Mouse (Mus musculus): ENCODE data around the gene Gm20388. TPM values are rescaled to one million over a fixed set of nuclear protein-coding genes. Genes with fewer than 3 reads are reported as not detected.

Gm20388 gene
- polyA plus RNA-seq, 1 experiment: 10.6 TPM

- no peak for TF ChIP-seq CTCF (IDR thresholded peaks at IDR 0.05; ENCODE audit: control insufficient read depth, insufficient read depth, low read length)
- no peak for TF ChIP-seq POLR2A (IDR thresholded peaks at IDR 0.05; ENCODE audit: borderline replicate concordance, control insufficient read depth, low read depth, low read length)
- 60% methylated on average over 13 of the region's 13 CpGs for WGBS
- no peaks in the 10 kb centered on the region for H3K4me1 ChIP-seq (ENCODE audit: control insufficient read depth, insufficient read depth, low read length)
- no peak overlapping the region for H3K27ac ChIP-seq (ENCODE audit: control insufficient read depth, insufficient read depth, low read depth, low read length, poor library complexity)
- H3K4me3 ChIP-seq (replicated peaks; ENCODE audit: control insufficient read depth, low read depth, low read length): no peak overlapping the region
These were observed 3819.3 kb downstream of the Gm20388 start for GRCm38 (mm10) chr8:123729786-123730411.

- Histone ChIP-seq H3K4me3 (replicated peaks; ENCODE audit: control insufficient read depth, low read depth, low read length) (no peak overlapping the region), H3K4me1 (ENCODE audit: control insufficient read depth, insufficient read depth, low read length) (no peaks in the 10 kb centered on the region), H3K27ac (ENCODE audit: control insufficient read depth, insufficient read depth, low read depth, low read length, poor library complexity) (no peak overlapping the region)
- TF ChIP-seq POLR2A (IDR thresholded peaks at IDR 0.05; ENCODE audit: borderline replicate concordance, control insufficient read depth, low read depth, low read length) (no peak), CTCF (IDR thresholded peaks at IDR 0.05; ENCODE audit: control insufficient read depth, insufficient read depth, low read length) (no peak)
- 47% methylated on average over 4 of the region's 4 CpGs for WGBS
These were observed 3821.7 kb downstream of the Gm20388 start for GRCm38 (mm10) chr8:123732332-123732731.

- TF ChIP-seq CTCF (IDR thresholded peaks at IDR 0.05; ENCODE audit: control insufficient read depth, insufficient read depth, low read length): no peak
- no peak for TF ChIP-seq POLR2A (IDR thresholded peaks at IDR 0.05; ENCODE audit: borderline replicate concordance, control insufficient read depth, low read depth, low read length)
- H3K4me1 ChIP-seq (ENCODE audit: control insufficient read depth, insufficient read depth, low read length): no peaks in the 10 kb centered on the region; the same call in 1 of the 2 replicates
- 77% methylated on average over 8 of the region's 8 CpGs for WGBS
- H3K4me3 ChIP-seq (replicated peaks; ENCODE audit: control insufficient read depth, low read depth, low read length): no peak overlapping the region
- no peak overlapping the region for H3K27ac ChIP-seq (ENCODE audit: control insufficient read depth, insufficient read depth, low read depth, low read length, poor library complexity)
These were observed 3823.8 kb downstream of the Gm20388 start for GRCm38 (mm10) chr8:123734486-123734885.

GRCm38 (mm10) chr8:123736974-123737373 is 3826.3 kb downstream of the Gm20388 start:
- no peak overlapping the region for H3K4me3 ChIP-seq (replicated peaks; ENCODE audit: control insufficient read depth, low read depth, low read length)
- TF ChIP-seq POLR2A (IDR thresholded peaks at IDR 0.05; ENCODE audit: borderline replicate concordance, control insufficient read depth, low read depth, low read length): no peak
- no peak for TF ChIP-seq CTCF (IDR thresholded peaks at IDR 0.05; ENCODE audit: control insufficient read depth, insufficient read depth, low read length)
- no peaks in the 10 kb centered on the region; the same call in 1 of the 2 replicates for H3K4me1 ChIP-seq (ENCODE audit: control insufficient read depth, insufficient read depth, low read length)
- WGBS: 78% methylated on average over 9 of the region's 9 CpGs
- no peak overlapping the region for H3K27ac ChIP-seq (ENCODE audit: control insufficient read depth, insufficient read depth, low read depth, low read length, poor library complexity)

GRCm38 (mm10) chr8:123740263-123740662 is 3829.6 kb downstream of the Gm20388 start:
- H3K4me3 ChIP-seq (replicated peaks; ENCODE audit: control insufficient read depth, low read depth, low read length): no peak overlapping the region
- no peaks in the 10 kb centered on the region; the same call in 1 of the 2 replicates for H3K4me1 ChIP-seq (ENCODE audit: control insufficient read depth, insufficient read depth, low read length)
- H3K27ac ChIP-seq (ENCODE audit: control insufficient read depth, insufficient read depth, low read depth, low read length, poor library complexity): no peak overlapping the region
- no peak for TF ChIP-seq POLR2A (IDR thresholded peaks at IDR 0.05; ENCODE audit: borderline replicate concordance, control insufficient read depth, low read depth, low read length)
- no peak for TF ChIP-seq CTCF (IDR thresholded peaks at IDR 0.05; ENCODE audit: control insufficient read depth, insufficient read depth, low read length)
- WGBS: 64% methylated on average over 4 of the region's 4 CpGs

- TF ChIP-seq POLR2A (IDR thresholded peaks at IDR 0.05; ENCODE audit: borderline replicate concordance, control insufficient read depth, low read depth, low read length) (no peak), CTCF (IDR thresholded peaks at IDR 0.05; ENCODE audit: control insufficient read depth, insufficient read depth, low read length) (no peak)
- Histone ChIP-seq H3K4me3 (replicated peaks; ENCODE audit: control insufficient read depth, low read depth, low read length) (no peak overlapping the region), H3K27ac (ENCODE audit: control insufficient read depth, insufficient read depth, low read depth, low read length, poor library complexity) (no peak overlapping the region), H3K4me1 (ENCODE audit: control insufficient read depth, insufficient read depth, low read length) (no peaks in the 10 kb centered on the region; the same call in 1 of the 2 replicates)
- WGBS: 82% methylated on average over 9 of the region's 9 CpGs
These were observed 3830.6 kb downstream of the Gm20388 start for GRCm38 (mm10) chr8:123741232-123741631.

GRCm38 (mm10) chr8:123746488-123746887 is 3835.8 kb downstream of the Gm20388 start:
- Histone ChIP-seq H3K27ac (ENCODE audit: control insufficient read depth, insufficient read depth, low read depth, low read length, poor library complexity) (no peak overlapping the region), H3K4me3 (replicated peaks; ENCODE audit: control insufficient read depth, low read depth, low read length) (no peak overlapping the region), H3K4me1 (ENCODE audit: control insufficient read depth, insufficient read depth, low read length) (no peaks in the 10 kb centered on the region; the same call in 1 of the 2 replicates)
- no peak for TF ChIP-seq CTCF (IDR thresholded peaks at IDR 0.05; ENCODE audit: control insufficient read depth, insufficient read depth, low read length)
- no peak for TF ChIP-seq POLR2A (IDR thresholded peaks at IDR 0.05; ENCODE audit: borderline replicate concordance, control insufficient read depth, low read depth, low read length)
- 87% methylated on average over 4 of the region's 4 CpGs for WGBS

- no peak overlapping the region for H3K27ac ChIP-seq (ENCODE audit: control insufficient read depth, insufficient read depth, low read depth, low read length, poor library complexity)
- H3K4me1 ChIP-seq (ENCODE audit: control insufficient read depth, insufficient read depth, low read length): no peaks in the 10 kb centered on the region; the same call in 1 of the 2 replicates
- H3K4me3 ChIP-seq (replicated peaks; ENCODE audit: control insufficient read depth, low read depth, low read length): no peak overlapping the region
- TF ChIP-seq CTCF (IDR thresholded peaks at IDR 0.05; ENCODE audit: control insufficient read depth, insufficient read depth, low read length) (no peak), POLR2A (IDR thresholded peaks at IDR 0.05; ENCODE audit: borderline replicate concordance, control insufficient read depth, low read depth, low read length) (no peak)
- WGBS: 56% methylated on average over 5 of the region's 5 CpGs
These were observed 3837.1 kb downstream of the Gm20388 start for GRCm38 (mm10) chr8:123747772-123748171.

Measured in bone marrow, adult 2 months (tissue).